Mouse (Mus musculus) hindbrain, embryonic 12.5 days (tissue): ENCODE data around the gene Srpx. TPM values are rescaled to one million over a fixed set of nuclear protein-coding genes. Genes with fewer than 3 reads are reported as not detected.

Experiments used
- ATAC-seq: fragments of 200-750 bp; cut with Nextera tagmentation; 2 replicates; pipeline ENCODE4 v1.8.0; 2017; ENCODE audit warnings: moderate TSS enrichment; ENCODE audit not compliant: low FRiP score
- H3K27ac ChIP-seq: fragments of 300-500 bp; sonication (generic); 2 replicates; pipeline ENCODE4 v1.5.1; 2016; ENCODE audit warnings: mild to moderate bottlenecking
- H3K27me3 ChIP-seq: fragments of 300-500 bp; sonication (generic); 2 replicates; pipeline ENCODE4 v1.6.1; 2016; ENCODE audit warnings: mild to moderate bottlenecking
- H3K36me3 ChIP-seq: fragments of 300-500 bp; sonication (generic); 2 replicates; pipeline ENCODE4 v1.6.1; 2016; ENCODE audit warnings: mild to moderate bottlenecking
- H3K4me1 ChIP-seq: fragments of 300-500 bp; sonication (generic); 2 replicates; pipeline ENCODE4 v1.6.1; 2016
- H3K4me2 ChIP-seq: fragments of 300-500 bp; sonication (generic); replicated peaks from 2 replicates; pipeline ENCODE4 v1.6.1; 2016; ENCODE audit warnings: mild to moderate bottlenecking
- H3K4me3 ChIP-seq: fragments of 300-500 bp; sonication (generic); 2 replicates; pipeline ENCODE4 v1.5.1; 2016; ENCODE audit warnings: mild to moderate bottlenecking
- H3K9ac ChIP-seq: fragments of 300-500 bp; sonication (generic); 2 replicates; pipeline ENCODE4 v1.6.1; 2016; ENCODE audit warnings: mild to moderate bottlenecking, moderate library complexity
- H3K9me3 ChIP-seq: fragments of 300-500 bp; sonication (generic); replicated peaks from 2 replicates; pipeline ENCODE4 v1.6.1; 2016; ENCODE audit warnings: mild to moderate bottlenecking
- WGBS: fragments of 180-500 bp; shearing (Covaris S2); methylation state at CpG from one replicate; pipeline ENCODE4 v1.1.7; 2016; 5-methylcytosine and 5-hydroxymethylcytosine counted together
- polyA plus RNA-seq: library from polyadenylated mRNA; unstranded; fragments of >200 nt; fragmentation: Nextera tagmentation; extraction: Ambion mirVana; gene quantifications from 2 replicates; pipeline ENCODE4 v1.2.1, GENCODE M21; 2016

Srpx gene
- 8.8 and 11.2 TPM in 2 replicates for polyA plus RNA-seq

GRCm38 (mm10) chrX:10117065-10117719, at the start of gene Srpx:
Srpx (minus strand) TSS chrX:10117709.
- H3K4me3 ChIP-seq, result peak within 1 kb of the TSS; percentile 32
- ATAC-seq, result peak; percentile 66
- no peaks in the 10 kb centered on the region for H3K9me3 ChIP-seq
- peak within 1 kb of the TSS; percentile 35 for H3K9ac ChIP-seq
- H3K27ac ChIP-seq, result no peak within 1 kb of the TSS
- no peaks in the 10 kb centered on the region for H3K36me3 ChIP-seq
- no peaks in the 10 kb centered on the region; the same call in 1 of the 2 replicates for H3K27me3 ChIP-seq
- H3K4me2 ChIP-seq, result peak within 1 kb of the TSS; percentile 56
- H3K4me1 ChIP-seq, result no peaks in the 10 kb centered on the region
- 25% methylated on average over 19 of the region's 19 CpGs for WGBS

GRCm38 (mm10) chrX:10152390-10152789, 34.9 kb upstream of the Srpx start:
- no peaks in the 10 kb centered on the region for H3K27me3 ChIP-seq
- no peak overlapping the region for H3K4me3 ChIP-seq
- 64% methylated on average over 3 of the region's 3 CpGs for WGBS
- no peak overlapping the region for H3K4me2 ChIP-seq
- no peaks in the 10 kb centered on the region for H3K9me3 ChIP-seq
- no peaks in the 10 kb centered on the region for H3K4me1 ChIP-seq
- ATAC-seq, result no peak
- no peak overlapping the region for H3K9ac ChIP-seq
- H3K36me3 ChIP-seq, result no peaks in the 10 kb centered on the region
- H3K27ac ChIP-seq, result no peak overlapping the region

- no peak for ATAC-seq
- no peak overlapping the region for H3K4me3 ChIP-seq
- no peak overlapping the region for H3K9ac ChIP-seq
- H3K4me1 ChIP-seq, result no peaks in the 10 kb centered on the region
- no peak overlapping the region for H3K4me2 ChIP-seq
- H3K27ac ChIP-seq, result no peak overlapping the region
- 49% methylated on average over 3 of the region's 3 CpGs for WGBS
- H3K9me3 ChIP-seq, result no peaks in the 10 kb centered on the region
- H3K36me3 ChIP-seq, result no peaks in the 10 kb centered on the region
- H3K27me3 ChIP-seq, result no peaks in the 10 kb centered on the region; the same call in 1 of the 2 replicates
Measured at GRCm38 (mm10) chrX:10115780-10116179, 1.7 kb downstream of the Srpx start.

DNA sequence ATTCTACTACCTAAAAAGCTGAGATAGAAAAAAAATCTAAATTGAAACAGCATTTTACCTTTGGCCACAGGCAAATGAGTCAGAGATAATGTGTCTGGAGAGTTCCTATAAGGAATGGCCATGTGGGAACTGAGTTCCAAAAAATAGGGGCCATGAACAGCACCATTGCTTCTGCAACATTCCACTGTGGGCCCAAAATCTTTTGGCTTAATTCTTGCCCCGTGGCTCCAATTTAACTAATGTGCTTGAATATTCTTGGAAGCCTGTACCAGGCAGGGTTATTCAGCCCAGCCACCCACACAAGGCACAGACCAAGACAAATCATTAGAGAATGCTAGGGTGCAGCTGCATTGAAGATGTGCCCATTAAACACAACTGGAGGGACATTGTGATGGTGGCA, 6.8 kb downstream of the Srpx start:
- no peak for ATAC-seq
- no peaks in the 10 kb centered on the region for H3K36me3 ChIP-seq

GRCm38 (mm10) chrX:10108558-10108957, 9.0 kb downstream of the Srpx start:
- H3K27me3 ChIP-seq, result no peaks in the 10 kb centered on the region
- H3K9ac ChIP-seq, result no peak overlapping the region
- WGBS, result 59% methylated on average over 4 of the region's 4 CpGs
- H3K4me2 ChIP-seq, result no peak overlapping the region
- no peaks in the 10 kb centered on the region for H3K36me3 ChIP-seq
- H3K9me3 ChIP-seq, result no peaks in the 10 kb centered on the region
- H3K27ac ChIP-seq, result no peak overlapping the region
- ATAC-seq, result no peak
- no peak overlapping the region for H3K4me3 ChIP-seq
- no peaks in the 10 kb centered on the region for H3K4me1 ChIP-seq

More for the DNA sequence above, 6.8 kb downstream of the Srpx start:
- Histone ChIP-seq H3K27ac (no peak overlapping the region), H3K4me2 (no peak overlapping the region), H3K9ac (no peak overlapping the region), H3K4me1 (no peaks in the 10 kb centered on the region), H3K9me3 (no peaks in the 10 kb centered on the region), H3K27me3 (no peaks in the 10 kb centered on the region), H3K4me3 (no peak overlapping the region)
- 54% methylated on average over 1 of the region's 1 CpGs for WGBS

- Histone ChIP-seq H3K4me2 (no peak overlapping the region), H3K27me3 (no peaks in the 10 kb centered on the region), H3K9ac (no peak overlapping the region), H3K4me1 (no peaks in the 10 kb centered on the region), H3K4me3 (no peak overlapping the region), H3K9me3 (no peaks in the 10 kb centered on the region), H3K27ac (no peak overlapping the region), H3K36me3 (no peaks in the 10 kb centered on the region)
- no peak for ATAC-seq
- 69% methylated on average over 5 of the region's 5 CpGs for WGBS
Measured at GRCm38 (mm10) chrX:10105475-10105874, 12.0 kb downstream of the Srpx start.

- H3K9me3 ChIP-seq, result no peaks in the 10 kb centered on the region
- H3K27ac ChIP-seq, result no peak overlapping the region
- WGBS, result 83% methylated on average over 1 of the region's 1 CpGs
- no peak overlapping the region for H3K4me3 ChIP-seq
- ATAC-seq, result no peak
- no peaks in the 10 kb centered on the region for H3K27me3 ChIP-seq
- H3K36me3 ChIP-seq, result no peaks in the 10 kb centered on the region
- H3K4me1 ChIP-seq, result no peaks in the 10 kb centered on the region
- H3K9ac ChIP-seq, result no peak overlapping the region
- H3K4me2 ChIP-seq, result no peak overlapping the region
Measured at GRCm38 (mm10) chrX:10102739-10103138, 14.8 kb downstream of the Srpx start.

GRCm38 (mm10) chrX:10095797-10096196, 21.7 kb downstream of the Srpx start:
- H3K9me3 ChIP-seq, result no peaks in the 10 kb centered on the region
- no peak overlapping the region for H3K4me3 ChIP-seq
- WGBS, result 89% methylated on average over 3 of the region's 3 CpGs
- H3K9ac ChIP-seq, result no peak overlapping the region
- H3K4me2 ChIP-seq, result no peak overlapping the region
- no peaks in the 10 kb centered on the region for H3K27me3 ChIP-seq
- no peak for ATAC-seq
- H3K27ac ChIP-seq, result no peak overlapping the region
- no peaks in the 10 kb centered on the region for H3K36me3 ChIP-seq
- H3K4me1 ChIP-seq, result no peaks in the 10 kb centered on the region

DNA sequence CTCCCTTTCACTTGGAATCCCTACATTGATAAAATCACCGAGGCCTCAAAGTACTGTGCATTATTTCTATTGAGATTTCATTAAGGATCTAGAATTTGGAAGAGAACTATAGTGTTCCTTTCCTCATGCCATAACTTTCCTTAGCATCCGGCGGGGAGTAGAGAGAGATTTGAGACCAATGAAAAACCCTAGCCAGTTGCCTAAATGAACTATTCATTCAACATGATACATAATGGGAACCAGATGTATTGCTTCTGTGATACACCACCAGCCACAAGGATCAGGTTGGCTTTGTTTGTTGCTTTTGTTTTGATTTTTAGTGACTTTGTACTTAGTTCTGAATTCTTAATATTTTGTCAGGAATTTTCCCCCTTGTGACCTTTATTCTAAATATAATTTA, 37.1 kb downstream of the Srpx start:
- no peak overlapping the region for H3K27ac ChIP-seq
- no peaks in the 10 kb centered on the region for H3K4me1 ChIP-seq
- WGBS, result 74% methylated on average over 3 of the region's 3 CpGs
- no peaks in the 10 kb centered on the region for H3K36me3 ChIP-seq
- H3K4me2 ChIP-seq, result no peak overlapping the region
- H3K27me3 ChIP-seq, result no peaks in the 10 kb centered on the region
- no peak for ATAC-seq
- no peak overlapping the region for H3K9ac ChIP-seq
- no peaks in the 10 kb centered on the region for H3K9me3 ChIP-seq
- no peak overlapping the region for H3K4me3 ChIP-seq

GRCm38 (mm10) chrX:10079981-10080380, 37.5 kb downstream of the Srpx start:
- ATAC-seq, result no peak
- 79% methylated on average over 1 of the region's 1 CpGs for WGBS
- H3K4me2 ChIP-seq, result no peak overlapping the region

GRCm38 (mm10) chrX:10073966-10074365, 43.5 kb downstream of the Srpx start:
- Histone ChIP-seq H3K4me3 (no peak overlapping the region), H3K9ac (no peak overlapping the region), H3K9me3 (no peaks in the 10 kb centered on the region), H3K27me3 (no peaks in the 10 kb centered on the region), H3K4me1 (no peaks in the 10 kb centered on the region), H3K4me2 (no peak overlapping the region), H3K27ac (no peak overlapping the region), H3K36me3 (no peaks in the 10 kb centered on the region)
- 90% methylated on average over 3 of the region's 3 CpGs for WGBS
- no peak for ATAC-seq

More at GRCm38 (mm10) chrX:10079981-10080380, 37.5 kb downstream of the Srpx start:
- Histone ChIP-seq H3K4me1 (no peaks in the 10 kb centered on the region), H3K27ac (no peak overlapping the region), H3K9ac (no peak overlapping the region), H3K27me3 (no peaks in the 10 kb centered on the region), H3K4me3 (no peak overlapping the region), H3K36me3 (no peaks in the 10 kb centered on the region), H3K9me3 (no peaks in the 10 kb centered on the region)

DNA sequence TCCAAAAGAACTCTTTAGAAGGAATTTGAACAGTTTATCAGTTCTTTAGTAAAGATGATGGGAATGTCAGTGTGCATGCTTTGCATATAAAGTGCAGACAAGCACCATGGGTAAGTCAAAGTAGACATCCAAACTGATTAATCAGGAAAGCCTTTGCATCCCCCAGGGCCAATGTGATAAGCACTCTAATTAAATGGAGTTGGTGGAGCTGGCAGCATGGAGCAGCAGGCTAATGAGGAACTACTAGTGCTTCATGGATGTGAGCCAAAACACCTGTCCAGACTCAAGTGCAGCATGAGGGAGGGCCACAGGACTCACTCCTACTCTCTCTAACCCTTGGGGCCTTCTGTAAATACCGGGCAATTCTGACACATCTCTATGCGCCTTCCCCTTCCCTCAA, 46.0 kb downstream of the Srpx start:
- no peak for ATAC-seq
- no peaks in the 10 kb centered on the region for H3K36me3 ChIP-seq
- no peaks in the 10 kb centered on the region for H3K9me3 ChIP-seq
- H3K27ac ChIP-seq, result no peak overlapping the region
- H3K9ac ChIP-seq, result no peak overlapping the region
- H3K4me2 ChIP-seq, result no peak overlapping the region
- no peaks in the 10 kb centered on the region for H3K27me3 ChIP-seq
- WGBS, result 81% methylated on average over 2 of the region's 2 CpGs
- no peaks in the 10 kb centered on the region for H3K4me1 ChIP-seq
- H3K4me3 ChIP-seq, result no peak overlapping the region

- no peaks in the 10 kb centered on the region for H3K4me1 ChIP-seq
- no peak overlapping the region for H3K4me3 ChIP-seq
- no peak overlapping the region for H3K4me2 ChIP-seq
- ATAC-seq, result no peak
- 20% methylated on average over 6 of the region's 6 CpGs for WGBS
- no peaks in the 10 kb centered on the region for H3K36me3 ChIP-seq
- no peak overlapping the region for H3K27ac ChIP-seq
- no peak overlapping the region for H3K9ac ChIP-seq
- no peaks in the 10 kb centered on the region for H3K27me3 ChIP-seq
- H3K9me3 ChIP-seq, result no peaks in the 10 kb centered on the region
Measured at GRCm38 (mm10) chrX:10070689-10071088, 46.8 kb downstream of the Srpx start.
